Mouse (Mus musculus): ENCODE data around the gene Ppfibp1. TPM values are rescaled to one million over a fixed set of nuclear protein-coding genes. Genes with fewer than 3 reads are reported as not detected.

Ppfibp1 gene
- polyA plus RNA-seq, 1 experiment = 26.5 TPM

- Histone ChIP-seq H3K4me1 (ENCODE audit: control insufficient read depth, insufficient read depth, low read length) (peaks cover 8% of the 10 kb centered on the region), H3K27ac (ENCODE audit: insufficient read depth, low read length) (no peak overlapping the region), H3K4me3 (ENCODE audit: insufficient read depth, low read length) (no peak overlapping the region)
- TF ChIP-seq CTCF (IDR thresholded peaks at IDR 0.05; ENCODE audit: extremely low read depth, insufficient read depth, low read length) (no peak), POLR2A (IDR thresholded peaks at IDR 0.05; ENCODE audit: extremely low read depth, insufficient read depth, low read length) (no peak)
Measured at GRCm38 (mm10) chr6:146907795-146908190, 19.5 kb downstream of the Ppfibp1 start.

GRCm38 (mm10) chr6:146908801-146909200 lies 20.5 kb downstream of the Ppfibp1 start:
- TF ChIP-seq POLR2A (IDR thresholded peaks at IDR 0.05; ENCODE audit: extremely low read depth, insufficient read depth, low read length) (no peak), CTCF (IDR thresholded peaks at IDR 0.05; ENCODE audit: extremely low read depth, insufficient read depth, low read length) (no peak)
- no peak overlapping the region for H3K27ac ChIP-seq (ENCODE audit: insufficient read depth, low read length)

GRCm38 (mm10) chr6:146909725-146910489 lies 21.6 kb downstream of the Ppfibp1 start:
- Histone ChIP-seq H3K4me3 (ENCODE audit: insufficient read depth, low read length) (no peak overlapping the region), H3K4me1 (ENCODE audit: control insufficient read depth, insufficient read depth, low read length) (peaks cover 13% of the 10 kb centered on the region), H3K27ac (ENCODE audit: insufficient read depth, low read length) (peak overlapping the region; percentile 1)
- TF ChIP-seq CTCF (IDR thresholded peaks at IDR 0.05; ENCODE audit: extremely low read depth, insufficient read depth, low read length) (no peak), POLR2A (IDR thresholded peaks at IDR 0.05; ENCODE audit: extremely low read depth, insufficient read depth, low read length) (no peak)

More at GRCm38 (mm10) chr6:146908801-146909200, 20.5 kb downstream of the Ppfibp1 start:
- Histone ChIP-seq H3K4me3 (ENCODE audit: insufficient read depth, low read length) (no peak overlapping the region), H3K4me1 (ENCODE audit: control insufficient read depth, insufficient read depth, low read length) (peaks cover 13% of the 10 kb centered on the region)

- TF ChIP-seq POLR2A (IDR thresholded peaks at IDR 0.05; ENCODE audit: extremely low read depth, insufficient read depth, low read length) = no peak
- no peak for TF ChIP-seq CTCF (IDR thresholded peaks at IDR 0.05; ENCODE audit: extremely low read depth, insufficient read depth, low read length)
- Histone ChIP-seq H3K4me3 (ENCODE audit: insufficient read depth, low read length) (no peak overlapping the region), H3K27ac (ENCODE audit: insufficient read depth, low read length) (no peak overlapping the region), H3K4me1 (ENCODE audit: control insufficient read depth, insufficient read depth, low read length) (peaks cover 13% of the 10 kb centered on the region)
Measured at GRCm38 (mm10) chr6:146910801-146911200, 22.5 kb downstream of the Ppfibp1 start.

GRCm38 (mm10) chr6:146912835-146913488 lies 24.7 kb downstream of the Ppfibp1 start:
- H3K4me3 ChIP-seq (ENCODE audit: insufficient read depth, low read length) = no peak overlapping the region
- H3K4me1 ChIP-seq (ENCODE audit: control insufficient read depth, insufficient read depth, low read length) = peaks cover 13% of the 10 kb centered on the region
- TF ChIP-seq POLR2A (IDR thresholded peaks at IDR 0.05; ENCODE audit: extremely low read depth, insufficient read depth, low read length) (no peak), CTCF (IDR thresholded peaks at IDR 0.05; ENCODE audit: extremely low read depth, insufficient read depth, low read length) (no peak)
- H3K27ac ChIP-seq (ENCODE audit: insufficient read depth, low read length) = no peak overlapping the region

- no peak overlapping the region for H3K27ac ChIP-seq (ENCODE audit: insufficient read depth, low read length)
- no peak overlapping the region for H3K4me3 ChIP-seq (ENCODE audit: insufficient read depth, low read length)
- TF ChIP-seq CTCF (IDR thresholded peaks at IDR 0.05; ENCODE audit: extremely low read depth, insufficient read depth, low read length) (no peak), POLR2A (IDR thresholded peaks at IDR 0.05; ENCODE audit: extremely low read depth, insufficient read depth, low read length) (no peak)
- H3K4me1 ChIP-seq (ENCODE audit: control insufficient read depth, insufficient read depth, low read length) = peaks cover 13% of the 10 kb centered on the region
Measured at GRCm38 (mm10) chr6:146913489-146914198, 25.4 kb downstream of the Ppfibp1 start.

- TF ChIP-seq CTCF (IDR thresholded peaks at IDR 0.05; ENCODE audit: extremely low read depth, insufficient read depth, low read length) (no peak), POLR2A (IDR thresholded peaks at IDR 0.05; ENCODE audit: extremely low read depth, insufficient read depth, low read length) (no peak)
Measured at GRCm38 (mm10) chr6:146915808-146916207, 27.5 kb downstream of the Ppfibp1 start.

GRCm38 (mm10) chr6:146917396-146917795 lies 29.1 kb downstream of the Ppfibp1 start:
- H3K4me1 ChIP-seq (ENCODE audit: control insufficient read depth, insufficient read depth, low read length) = peaks cover 5% of the 10 kb centered on the region
- H3K27ac ChIP-seq (ENCODE audit: insufficient read depth, low read length) = no peak overlapping the region
- TF ChIP-seq CTCF (IDR thresholded peaks at IDR 0.05; ENCODE audit: extremely low read depth, insufficient read depth, low read length) = no peak
- no peak for TF ChIP-seq POLR2A (IDR thresholded peaks at IDR 0.05; ENCODE audit: extremely low read depth, insufficient read depth, low read length)
- H3K4me3 ChIP-seq (ENCODE audit: insufficient read depth, low read length) = no peak overlapping the region

More at GRCm38 (mm10) chr6:146915808-146916207, 27.5 kb downstream of the Ppfibp1 start:
- Histone ChIP-seq H3K27ac (ENCODE audit: insufficient read depth, low read length) (no peak overlapping the region), H3K4me1 (ENCODE audit: control insufficient read depth, insufficient read depth, low read length) (peaks cover 7% of the 10 kb centered on the region), H3K4me3 (ENCODE audit: insufficient read depth, low read length) (no peak overlapping the region)

GRCm38 (mm10) chr6:146918341-146918740 lies 30.1 kb downstream of the Ppfibp1 start:
- Histone ChIP-seq H3K4me3 (ENCODE audit: insufficient read depth, low read length) (no peak overlapping the region), H3K27ac (ENCODE audit: insufficient read depth, low read length) (no peak overlapping the region), H3K4me1 (ENCODE audit: control insufficient read depth, insufficient read depth, low read length) (peaks cover 1% of the 10 kb centered on the region; the same call in 1 of the 2 replicates)
- TF ChIP-seq POLR2A (IDR thresholded peaks at IDR 0.05; ENCODE audit: extremely low read depth, insufficient read depth, low read length) (no peak), CTCF (IDR thresholded peaks at IDR 0.05; ENCODE audit: extremely low read depth, insufficient read depth, low read length) (no peak)

Measured in cortical plate, adult 2 months (tissue).